Mouse (Mus musculus): ENCODE results near the gene Cgn.
A peak's percentile ranks its signal among the peaks of the same experiment; 100 is the strongest.
"Not testable (repeated sequence)": the region's sequence is repeated elsewhere in the genome, so short reads cannot be mapped to it uniquely, and the experiment has no call there.

Cgn gene

DNA sequence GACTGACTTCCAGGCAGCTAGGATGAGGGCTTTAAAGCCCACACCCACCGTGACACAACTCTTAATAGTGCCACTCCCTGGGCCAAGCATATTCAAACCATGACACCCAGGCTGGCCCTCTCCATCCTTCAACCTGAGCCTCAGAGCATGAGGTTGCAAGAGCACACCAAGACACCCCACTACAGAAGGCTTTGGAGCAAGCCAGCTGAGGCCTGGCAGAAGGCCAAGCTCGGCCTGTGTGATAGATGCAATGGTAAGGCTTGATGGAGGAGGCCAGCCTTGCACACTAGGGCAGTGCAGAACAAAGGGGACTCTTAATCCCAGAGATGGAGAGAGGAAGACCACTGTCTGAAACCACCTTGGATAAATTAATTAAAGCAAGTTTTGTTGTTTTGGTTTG is 3.2 kb upstream of the Cgn start:
- DNase-seq (ENCODE audit: low spot score): peak; percentile 35

DNA sequence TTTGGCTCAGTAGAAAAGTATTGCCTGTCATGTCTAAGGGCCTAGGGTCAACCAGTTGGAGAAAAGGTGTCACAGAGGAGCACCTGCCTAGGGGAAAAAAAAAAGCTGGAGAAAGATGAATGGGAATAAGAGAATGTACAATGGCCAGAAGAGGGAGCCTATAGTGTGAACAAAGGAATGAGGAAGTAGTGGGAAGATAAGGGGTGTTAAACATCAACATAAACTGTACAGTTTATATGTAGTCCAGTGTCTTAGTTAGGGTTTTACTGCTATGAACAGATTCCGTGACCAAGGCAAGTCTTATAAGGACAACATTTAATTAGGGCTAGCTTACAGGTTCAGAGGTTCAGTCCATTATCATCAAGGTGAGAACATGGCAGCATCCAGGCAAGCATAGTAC is 2.8 kb upstream of the Cgn start:
- DNase-seq (ENCODE audit: low spot score): no peak

DNA sequence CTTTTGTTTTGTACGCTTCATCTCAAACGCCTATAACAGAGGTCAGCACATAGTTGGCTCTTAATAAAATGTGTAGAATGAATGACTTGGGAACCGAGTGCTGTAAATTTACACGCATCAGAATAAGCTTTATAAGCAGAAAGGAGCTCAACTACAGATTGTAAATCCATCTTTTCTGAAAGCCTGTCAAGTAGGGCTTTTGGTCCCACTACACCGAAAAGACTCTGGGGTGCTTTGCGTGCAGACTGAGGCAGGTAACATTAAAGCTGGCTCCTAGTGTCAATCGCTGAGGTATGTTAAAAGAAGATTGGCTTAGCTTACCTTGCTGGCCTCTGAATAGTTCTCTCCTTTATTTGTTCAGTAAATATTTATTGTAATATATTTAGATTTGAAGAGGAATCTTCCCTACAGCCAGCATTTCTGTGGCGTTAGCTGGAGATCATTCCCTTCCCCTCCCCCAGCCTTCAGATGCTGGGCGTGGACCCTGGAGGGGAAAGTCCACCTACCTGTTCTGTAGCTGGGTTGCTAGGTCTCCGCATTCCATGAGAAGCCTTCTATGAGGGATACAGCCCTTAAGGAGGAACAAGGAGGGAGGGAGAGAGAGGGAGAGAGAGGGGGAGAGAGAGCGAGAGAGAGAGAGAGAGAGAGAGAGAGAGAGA is 959 bp upstream of the Cgn start:
- no peak for DNase-seq (ENCODE audit: low spot score)

DNA sequence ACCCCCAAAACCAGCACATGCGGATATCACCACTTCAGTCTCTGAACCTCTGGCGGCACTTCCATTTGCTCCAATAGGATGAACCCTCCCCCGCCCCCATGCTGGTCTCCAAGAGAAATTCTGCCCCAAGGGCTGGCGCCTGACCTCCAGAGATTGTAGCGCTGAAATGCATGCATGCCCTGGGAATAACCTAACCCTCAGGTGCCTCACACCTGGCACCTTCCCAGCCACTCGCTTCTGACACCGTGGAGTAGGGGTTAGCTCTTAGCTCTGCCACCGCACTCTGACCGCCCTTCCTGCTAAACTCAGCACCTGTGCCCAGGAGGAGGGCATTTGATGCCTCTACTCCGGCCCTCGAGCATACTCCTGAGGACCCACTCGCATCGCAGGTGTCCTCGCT is 334 bp downstream of the Cgn start:
- DNase-seq (ENCODE audit: low spot score): peak; percentile 17

DNA sequence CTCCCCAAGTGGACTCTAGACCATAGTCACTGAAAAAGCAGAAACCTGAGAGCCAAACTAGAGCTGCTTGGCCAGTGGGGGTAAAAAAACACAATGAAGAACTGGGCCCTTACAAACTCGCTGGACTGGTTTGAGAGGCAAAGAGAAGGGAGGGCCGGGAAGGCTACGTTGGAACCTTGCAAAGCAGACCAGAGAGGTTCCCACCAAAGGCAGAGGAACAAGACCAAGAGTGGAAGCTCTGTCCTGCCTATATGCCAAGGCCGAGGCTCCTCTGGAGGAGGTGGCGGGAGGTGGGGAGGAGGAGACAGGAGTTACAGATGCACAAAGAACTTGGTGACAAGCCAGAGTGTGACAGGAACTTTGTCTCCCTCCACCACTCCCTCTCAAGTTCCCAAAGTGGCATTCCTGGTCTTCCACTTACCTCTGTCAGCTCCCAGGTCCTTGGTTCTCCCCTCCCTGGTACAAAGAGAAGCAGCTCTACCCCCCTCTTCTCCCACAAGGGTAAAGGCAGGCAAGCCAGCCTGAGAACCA is 2.1 kb downstream of the Cgn start:
- DNase-seq (ENCODE audit: low spot score): no peak

DNA sequence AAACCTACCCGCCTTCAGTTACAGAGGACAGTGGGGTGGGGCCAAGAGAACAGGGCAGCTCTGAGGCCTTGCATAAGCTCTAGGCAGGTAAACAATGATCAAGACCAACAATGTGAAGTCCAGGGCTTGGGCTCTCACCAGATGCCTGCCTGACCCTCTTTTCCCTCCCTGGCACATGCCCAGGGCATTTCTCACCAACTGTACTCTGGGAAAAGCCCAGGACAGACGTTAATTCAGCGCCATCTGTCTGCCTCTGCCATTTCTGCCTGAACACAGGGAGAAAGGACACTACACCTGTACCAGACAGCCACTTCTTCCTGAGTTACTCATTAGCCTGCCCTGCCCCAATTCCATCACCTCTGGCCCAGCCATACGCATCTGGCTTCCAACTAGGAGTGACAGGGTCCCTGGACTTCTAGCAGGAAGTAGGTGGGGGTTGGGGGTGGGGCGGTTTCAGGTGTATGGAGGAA is 2.8 kb downstream of the Cgn start:
- DNase-seq (ENCODE audit: low spot score): peak; percentile 50

DNA sequence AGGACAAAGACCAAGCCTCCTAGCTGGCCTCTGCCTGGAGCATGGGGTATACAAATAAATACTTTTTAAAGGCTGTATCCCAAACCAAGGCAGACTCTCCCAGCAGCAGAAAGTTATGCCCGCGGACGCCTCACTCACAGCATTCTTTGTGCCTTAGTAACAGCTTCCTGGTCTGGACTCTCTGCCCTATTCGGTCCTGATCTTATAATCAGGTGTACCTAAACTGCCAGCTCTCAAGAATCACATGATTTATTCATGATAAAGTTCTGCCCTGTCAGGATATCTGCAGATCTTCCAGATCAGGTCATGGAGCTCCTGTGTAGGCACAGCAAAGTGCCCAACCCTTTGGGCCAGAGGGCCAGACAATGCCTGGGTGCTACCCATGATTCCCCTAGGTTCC is 3.4 kb downstream of the Cgn start:
- no peak for DNase-seq (ENCODE audit: low spot score)

DNA sequence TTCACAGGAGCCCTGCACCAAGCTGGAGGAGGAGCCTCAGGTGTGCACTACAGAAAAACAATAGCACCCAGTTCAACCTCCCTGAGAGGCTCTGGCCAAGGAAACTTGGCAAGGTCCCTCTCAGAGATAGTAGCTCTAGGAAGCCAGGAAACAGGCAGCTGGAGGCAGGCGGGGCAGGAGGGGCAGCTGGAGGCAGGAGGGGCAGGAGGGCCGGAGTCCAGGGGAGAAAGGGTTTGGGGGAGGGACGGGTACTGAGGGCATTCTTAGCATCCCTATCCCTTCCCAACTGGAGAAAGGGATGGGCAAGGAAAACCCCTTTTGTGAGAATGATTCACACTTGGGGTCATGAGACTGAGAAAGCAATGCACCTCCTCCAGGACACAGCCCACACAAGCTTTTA is 4.9 kb downstream of the Cgn start:
- no peak for DNase-seq (ENCODE audit: low spot score)

DNA sequence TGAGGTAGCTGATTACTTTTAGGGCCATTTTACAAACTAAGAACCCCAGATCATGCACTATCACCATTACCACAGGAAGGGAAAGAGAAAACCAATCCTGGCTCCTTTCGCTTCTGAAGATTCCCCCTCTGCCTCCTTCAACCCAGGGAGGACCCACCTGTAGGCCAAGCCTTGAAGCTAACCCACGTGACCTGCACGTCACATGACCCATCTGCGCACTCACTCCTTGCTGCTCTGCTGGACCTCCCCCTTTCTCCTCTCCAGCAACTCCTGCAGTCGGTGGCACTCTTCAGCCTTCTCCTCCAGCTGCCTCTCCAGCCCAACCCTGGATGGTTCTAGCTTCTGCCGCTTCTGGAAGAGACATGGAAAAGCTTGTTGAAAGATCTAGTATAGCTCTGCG is 10.4 kb downstream of the Cgn start:
- no peak for DNase-seq (ENCODE audit: low spot score)

DNA sequence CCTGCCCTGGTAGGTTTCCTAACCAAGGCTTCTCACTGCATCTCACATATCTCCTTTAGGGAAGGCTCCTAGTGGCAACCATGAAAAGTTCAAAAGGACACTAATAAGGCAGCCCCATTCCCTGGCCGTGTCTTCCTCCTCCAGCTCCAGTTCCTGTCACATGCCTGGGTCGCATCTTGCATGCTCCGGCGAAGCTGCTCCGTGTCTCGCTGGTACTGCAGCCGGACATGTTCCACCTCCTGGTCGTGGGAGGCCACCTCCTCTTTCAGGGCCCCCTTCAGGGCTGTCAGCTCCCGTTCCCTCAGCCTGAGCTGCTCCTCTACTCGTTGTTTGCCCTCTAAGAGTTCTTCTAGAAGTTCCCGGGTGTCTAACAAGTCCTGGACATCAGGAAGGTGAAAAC is 12.3 kb downstream of the Cgn start:
- no peak for DNase-seq (ENCODE audit: low spot score)

DNA sequence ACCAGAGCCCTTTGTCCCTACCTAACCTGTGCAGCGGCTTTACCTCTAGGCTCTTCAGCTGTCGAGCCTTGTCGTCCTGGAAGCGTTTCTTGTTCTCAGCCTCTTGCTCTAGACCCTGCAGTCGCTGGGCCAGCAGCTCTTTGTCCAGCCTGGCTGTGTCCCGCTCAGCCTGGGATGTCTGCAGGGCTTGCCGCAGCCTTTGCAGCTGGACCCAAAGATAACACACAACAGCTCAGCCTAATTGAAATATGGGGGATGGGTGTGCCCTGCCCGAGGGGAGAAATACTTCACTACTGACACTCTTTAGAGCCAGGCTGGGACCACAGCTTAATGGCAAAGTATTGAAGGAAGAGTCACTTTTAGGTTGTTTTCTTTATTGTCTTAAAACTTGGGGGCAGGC is 20.8 kb downstream of the Cgn start:
- DNase-seq (ENCODE audit: low spot score): not testable (repeated sequence)

DNA sequence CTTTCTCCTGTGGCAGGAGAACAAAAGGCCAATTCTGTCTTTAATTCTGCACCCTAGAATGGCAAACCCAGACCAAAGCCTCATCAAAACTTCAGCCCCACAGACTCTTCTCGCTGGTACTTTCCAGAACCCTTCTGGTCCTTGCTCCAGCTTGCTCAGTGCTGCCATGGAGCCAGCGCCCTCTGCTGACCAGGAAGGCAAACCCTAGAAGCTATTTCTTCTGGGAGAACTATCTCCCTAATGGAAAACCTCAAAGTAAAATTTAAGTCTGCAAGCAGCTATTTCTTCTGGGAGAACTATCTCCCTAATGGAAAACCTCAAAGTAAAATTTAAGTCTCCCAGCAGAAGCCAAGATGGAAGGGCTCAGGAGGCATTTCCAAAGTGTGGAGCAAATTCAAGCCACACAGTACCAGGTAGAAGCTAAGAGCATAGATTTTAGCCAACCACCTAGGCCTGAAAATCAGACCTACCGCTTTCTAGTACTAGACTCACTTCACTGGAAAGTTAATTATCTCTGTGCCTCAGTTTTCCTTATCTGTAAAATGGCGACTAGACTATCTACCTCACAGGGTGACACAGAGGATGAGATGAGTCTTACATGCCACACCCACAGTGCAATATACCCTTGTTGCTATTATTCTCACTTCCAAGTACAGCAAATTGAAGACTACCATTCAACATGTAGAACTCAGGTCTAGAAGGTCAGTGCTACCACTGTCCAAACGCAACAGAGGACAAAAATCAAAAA is 21.6 kb downstream of the Cgn start:
- not testable (repeated sequence) for DNase-seq (ENCODE audit: low spot score)

DNA sequence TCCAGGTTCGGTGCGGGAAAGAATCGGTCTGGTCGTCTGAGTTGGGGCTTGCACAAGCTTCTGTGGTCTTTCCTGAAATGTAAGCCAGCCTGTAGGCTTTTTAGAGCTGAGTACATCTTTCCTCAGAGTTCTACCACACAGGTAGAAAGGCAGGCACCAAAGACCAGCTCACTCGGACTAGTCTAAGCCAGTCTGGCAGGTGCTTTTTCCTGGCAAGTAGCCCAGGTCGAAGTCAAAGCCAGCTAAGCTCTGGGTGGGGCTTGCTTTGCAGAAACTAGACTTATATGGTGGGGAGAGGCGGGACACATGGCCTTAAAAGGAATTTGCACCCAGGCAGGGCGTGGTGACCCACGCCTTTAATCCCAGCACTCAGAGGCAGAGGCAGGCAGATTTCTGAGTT is 27.9 kb downstream of the Cgn start:
- not testable (repeated sequence) for DNase-seq (ENCODE audit: low spot score)

DNA sequence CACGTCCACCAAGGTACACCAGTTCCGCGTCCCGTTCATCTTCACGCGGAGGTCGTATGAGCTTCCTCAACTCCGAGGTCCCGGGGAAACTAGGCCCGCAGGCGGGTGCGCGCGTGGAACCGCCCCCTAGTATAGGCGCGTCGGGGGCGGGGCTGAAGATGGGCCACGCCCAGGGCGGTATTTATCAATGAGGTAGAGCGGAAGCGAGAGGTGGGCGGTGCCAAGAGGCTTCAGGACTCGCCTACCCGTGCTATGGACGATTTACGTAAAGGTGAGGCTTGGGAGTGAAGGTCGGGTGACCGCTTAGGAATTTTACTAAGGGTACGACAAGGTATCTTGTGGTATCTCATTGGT is 28.3 kb downstream of the Cgn start:
- DNase-seq (ENCODE audit: low spot score): not testable (repeated sequence)

DNA sequence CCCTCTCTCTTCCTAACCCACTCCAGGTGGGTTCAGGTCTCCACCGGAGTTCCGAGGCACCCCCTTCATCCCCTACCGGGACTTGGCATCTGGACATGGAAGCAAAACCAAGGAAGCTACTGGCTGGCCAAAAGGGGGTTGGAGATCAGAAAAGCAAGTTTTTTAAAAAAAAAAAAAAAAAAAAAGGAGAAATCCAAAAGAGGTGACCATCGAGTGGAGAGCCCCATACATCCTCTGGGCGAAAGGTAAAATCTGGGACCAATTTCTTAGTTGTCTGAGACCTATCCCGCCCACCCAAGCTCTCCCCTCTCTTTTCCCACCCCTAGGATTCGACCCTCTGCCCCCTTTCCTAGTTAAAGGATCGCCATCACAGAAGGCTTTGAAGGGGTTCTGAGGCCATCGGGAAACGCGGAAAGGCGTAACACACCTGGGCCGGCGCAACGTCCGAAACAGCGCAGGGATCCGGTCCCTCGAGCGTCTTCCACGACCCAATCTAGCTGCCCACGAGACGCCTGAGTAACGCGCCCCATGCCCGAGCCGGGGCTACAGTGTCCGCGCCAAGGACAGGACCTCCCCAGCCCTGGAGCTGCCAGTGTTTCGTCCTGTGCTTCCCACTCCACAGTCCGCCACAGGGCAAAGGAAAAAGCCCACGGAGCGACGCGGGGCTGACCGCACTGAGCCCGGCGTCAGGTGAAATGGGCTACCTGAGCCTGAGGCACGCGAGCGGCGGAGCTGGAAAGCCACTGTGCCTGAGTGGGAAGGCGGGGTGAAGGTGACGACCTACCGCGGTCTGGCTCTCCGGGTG is 28.8 kb downstream of the Cgn start:
- not testable (repeated sequence) for DNase-seq (ENCODE audit: low spot score)

DNA sequence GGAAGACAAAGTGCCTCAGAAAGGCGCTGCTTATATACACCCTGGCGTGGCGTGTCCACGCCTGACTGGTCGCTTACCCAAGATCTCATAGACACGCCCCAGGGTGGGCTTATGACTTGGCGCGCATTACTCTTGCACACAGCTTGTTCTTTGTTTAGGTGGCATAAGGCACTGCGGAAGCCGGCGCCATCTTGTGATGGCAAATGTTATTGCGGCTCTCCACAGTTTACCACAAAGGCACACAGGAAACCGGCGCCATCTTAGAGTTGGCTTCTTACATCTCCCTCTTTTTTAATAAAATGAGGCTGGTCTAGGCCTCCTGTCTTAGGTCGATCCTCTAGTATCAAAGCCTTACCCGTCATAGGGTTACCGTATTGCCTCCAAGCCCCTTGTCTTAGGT is 40.6 kb downstream of the Cgn start:
- DNase-seq (ENCODE audit: low spot score): no peak

DNA sequence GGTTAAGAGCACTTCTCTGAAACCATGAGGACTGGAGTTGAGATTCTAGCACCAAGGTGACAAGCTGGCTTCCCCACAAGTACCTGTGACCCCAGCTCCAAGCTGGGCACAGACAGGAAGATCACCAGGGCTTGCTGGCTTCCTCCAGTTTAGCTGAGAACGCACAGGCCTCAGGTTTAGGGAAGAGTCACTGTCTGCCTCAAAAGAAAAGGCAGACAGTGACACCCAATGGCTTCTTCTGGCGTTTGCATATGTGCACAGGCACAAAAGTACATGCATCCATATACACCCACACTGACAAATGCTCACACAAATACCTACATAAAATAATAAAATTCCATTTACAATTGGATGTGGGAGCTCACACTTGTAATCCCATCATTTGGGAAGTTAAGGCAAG is 62.7 kb downstream of the Cgn start:
- DNase-seq (ENCODE audit: low spot score): peak; percentile 43

DNA sequence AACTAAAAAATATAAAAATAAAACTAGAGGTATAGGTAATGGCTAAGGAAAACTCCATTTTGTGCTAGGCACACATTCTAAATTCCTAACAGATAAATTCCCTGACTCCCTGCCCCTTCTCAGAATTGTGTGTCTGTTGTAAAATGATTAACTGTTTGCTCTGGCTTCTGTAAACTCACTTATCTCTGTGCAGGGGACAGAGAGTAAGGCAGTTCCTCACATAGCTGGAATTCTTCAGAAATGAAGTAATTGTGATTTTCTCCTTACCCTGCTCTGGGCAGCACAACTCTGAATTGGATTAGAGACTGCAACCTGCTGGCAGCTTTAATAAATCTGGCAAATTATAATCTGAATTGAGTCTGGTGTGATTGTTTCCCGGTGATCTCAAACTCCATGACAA is 68.0 kb downstream of the Cgn start:
- not testable (repeated sequence) for DNase-seq (ENCODE audit: low spot score)

DNA sequence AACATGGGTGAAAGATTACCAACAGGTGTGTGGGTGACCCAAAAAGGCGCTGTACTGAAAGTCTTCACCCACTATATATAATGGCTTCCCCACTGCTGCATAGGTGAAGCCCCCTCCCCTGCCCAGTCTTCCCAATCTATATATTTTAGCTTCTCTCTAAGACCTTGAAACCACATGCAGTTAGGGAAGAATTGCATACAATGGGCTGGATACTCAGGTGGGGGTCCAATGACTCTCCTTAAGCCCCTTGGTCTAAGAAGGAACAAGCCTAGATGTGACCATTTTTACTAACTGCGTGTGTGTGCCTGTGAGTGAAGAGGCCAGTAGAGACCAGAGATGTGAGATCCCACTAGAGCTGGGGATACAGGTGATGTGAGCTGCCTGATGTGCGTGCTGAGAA is 72.9 kb downstream of the Cgn start:
- not testable (repeated sequence) for DNase-seq (ENCODE audit: low spot score)

DNA sequence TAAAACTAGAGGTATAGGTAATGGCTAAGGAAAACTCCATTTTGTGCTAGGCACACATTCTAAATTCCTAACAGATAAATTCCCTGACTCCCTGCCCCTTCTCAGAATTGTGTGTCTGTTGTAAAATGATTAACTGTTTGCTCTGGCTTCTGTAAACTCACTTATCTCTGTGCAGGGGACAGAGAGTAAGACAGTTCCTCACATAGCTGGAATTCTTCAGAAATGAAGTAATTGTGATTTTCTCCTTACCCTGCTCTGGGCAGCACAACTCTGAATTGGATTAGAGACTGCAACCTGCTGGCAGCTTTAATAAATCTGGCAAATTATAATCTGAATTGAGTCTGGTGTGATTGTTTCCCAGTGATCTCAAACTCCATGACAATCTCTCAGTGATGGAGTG is 75.7 kb downstream of the Cgn start:
- not testable (repeated sequence) for DNase-seq (ENCODE audit: low spot score)
